Mouse (Mus musculus): Measurements from ENCODE around the gene Alcam.

DNA sequence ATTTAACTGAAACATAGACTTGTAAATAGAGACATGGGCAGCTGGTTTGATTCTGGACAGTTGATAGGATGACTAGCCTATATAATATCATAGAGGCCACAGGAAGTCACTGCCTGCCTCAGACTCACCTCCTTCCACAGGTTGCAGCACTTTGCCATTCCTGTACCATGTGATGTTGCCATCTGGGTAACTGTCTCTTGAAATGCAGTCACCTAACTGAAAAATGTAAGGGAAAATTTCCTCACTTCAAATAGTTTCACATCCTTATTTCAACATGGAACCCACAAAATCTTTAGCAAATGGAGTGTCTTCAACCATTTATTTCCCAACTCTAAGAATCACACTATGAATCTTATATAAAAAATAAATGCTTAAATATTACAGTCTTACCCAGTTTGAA lies 158.3 kb downstream of the Alcam start:
- TF ChIP-seq GATA1 (IDR thresholded peaks at IDR 0.05; ENCODE audit: borderline replicate concordance, low read length) (no peak), FLI1 (IDR thresholded peaks at IDR 0.05; ENCODE audit: low read length) (no peak)
